8 mouse cellular contexts compared by ENCODE assay signal in the genomic region with DNA sequence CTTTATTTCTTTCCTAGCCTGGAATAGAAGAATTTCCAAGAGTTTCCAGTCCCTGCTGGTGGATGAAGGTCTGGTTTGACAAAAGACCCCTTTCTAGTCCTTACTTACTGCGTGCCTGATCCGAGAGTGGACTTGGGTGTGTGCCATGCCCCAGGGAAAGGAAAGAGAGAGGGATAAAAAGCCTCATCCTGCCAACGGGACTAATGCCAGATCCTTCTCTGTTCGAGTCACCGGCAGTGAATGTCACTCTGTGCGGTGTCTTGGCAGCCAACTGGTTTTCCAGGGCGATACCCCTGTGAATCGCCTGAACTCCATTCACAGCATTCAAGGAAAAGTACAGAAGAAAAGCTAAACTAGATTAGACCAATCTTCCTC. TPM values are rescaled to one million over a fixed set of nuclear protein-coding genes. Genes with fewer than 3 reads are reported as not detected.
A peak's percentile ranks its signal among the peaks of the same experiment; 100 is the strongest.
DNase-seq lines count a peak whose midpoint lies in the region; ATAC-seq and TF ChIP-seq lines count a peak whose summit lies in the region.

No protein-coding gene starts in this region.

- no peak for ATAC-seq in heart, embryonic 13.5 days (ENCODE audit: extremely low read depth, insufficient number of reproducible peaks, low FRiP score, low TSS enrichment)
- ATAC-seq in kidney, embryonic 15.5 days (replicated peaks; ENCODE audit: low FRiP score), result no peak
- ATAC-seq in liver, embryonic 13.5 days (ENCODE audit: low read depth), result no peak

- H3K4me3 ChIP-seq in heart, embryonic 10.5 days, result no peak overlapping the region
- H3K4me3 ChIP-seq in heart, embryonic 13.5 days, result peak overlapping the region; percentile 8
- H3K4me3 ChIP-seq in kidney, embryonic 15.5 days (replicated peaks), result peak overlapping the region; percentile 26
- H3K4me3 ChIP-seq in liver, embryonic 13.5 days (replicated peaks), result no peak overlapping the region
- H3K4me3 ChIP-seq in small intestine, adult 2 months (ENCODE audit: low read depth, low read length), result peak overlapping the region; percentile 33; the same call in 1 of the 2 replicates

- TF ChIP-seq CTCF in small intestine, adult 2 months (IDR thresholded peaks at IDR 0.05; ENCODE audit: extremely low read depth, insufficient read length, insufficient replicate concordance, low read depth, low read length), result no peak

- no peaks in the 10 kb centered on the region for H3K36me3 ChIP-seq in heart, embryonic 10.5 days
- no peaks in the 10 kb centered on the region for H3K36me3 ChIP-seq in heart, embryonic 13.5 days
- no peaks in the 10 kb centered on the region for H3K36me3 ChIP-seq in kidney, embryonic 15.5 days
- no peaks in the 10 kb centered on the region for H3K36me3 ChIP-seq in liver, embryonic 13.5 days
- no peaks in the 10 kb centered on the region for H3K36me3 ChIP-seq in small intestine, adult 2 months (ENCODE audit: control insufficient read depth, insufficient read depth, low read length)

- H3K4me2 ChIP-seq in heart, embryonic 13.5 days, result peak overlapping the region; percentile 57
- peak overlapping the region; percentile 55 for H3K4me2 ChIP-seq in kidney, embryonic 15.5 days
- H3K4me2 ChIP-seq in liver, embryonic 13.5 days, result peak overlapping the region; percentile 30; the same call in 1 of the 2 replicates

- no peaks in the 10 kb centered on the region for H3K27me3 ChIP-seq in heart, embryonic 10.5 days (ENCODE audit: insufficient read depth, poor library complexity, severe bottlenecking)
- peaks cover 10% of the 10 kb centered on the region for H3K27me3 ChIP-seq in heart, embryonic 13.5 days (replicated peaks)
- peaks cover 7% of the 10 kb centered on the region; the same call in 1 of the 2 replicates for H3K27me3 ChIP-seq in kidney, embryonic 15.5 days
- H3K27me3 ChIP-seq in liver, embryonic 13.5 days, result peaks cover 13% of the 10 kb centered on the region
- no peaks in the 10 kb centered on the region for H3K27me3 ChIP-seq in small intestine, adult 2 months (ENCODE audit: control insufficient read depth, insufficient read depth, low read length)

- peak; percentile 91 for DNase-seq in heart, adult 11 months
- no peak for DNase-seq in heart, embryonic 10.5 days (ENCODE audit: low spot score)
- peak; percentile 78 to 87 for DNase-seq in cerebellum, postnatal 25 days
- no peak for DNase-seq in liver, embryonic 13.5 days
- no peak for DNase-seq in spleen, postnatal 36 days (ENCODE audit: low spot score in 2 of 2)

- H3K4me1 ChIP-seq in heart, embryonic 10.5 days, result peaks cover 20% of the 10 kb centered on the region
- H3K4me1 ChIP-seq in heart, embryonic 13.5 days, result peaks cover 22% of the 10 kb centered on the region
- H3K4me1 ChIP-seq in kidney, embryonic 15.5 days, result peaks cover 24% of the 10 kb centered on the region
- H3K4me1 ChIP-seq in liver, embryonic 13.5 days (replicated peaks), result peaks cover 19% of the 10 kb centered on the region
- peaks cover 13% of the 10 kb centered on the region; the same call in 1 of the 2 replicates for H3K4me1 ChIP-seq in small intestine, adult 2 months (ENCODE audit: control insufficient read depth, insufficient read depth, insufficient read length, low read length)

- H3K27ac ChIP-seq in heart, embryonic 10.5 days, result no peak overlapping the region
- H3K27ac ChIP-seq in heart, embryonic 13.5 days (replicated peaks), result peak overlapping the region; percentile 53
- H3K27ac ChIP-seq in kidney, embryonic 15.5 days, result 0 out of 2 replicates have a peak overlapping the region, but pooled peaks have one; percentile 9
- no peak overlapping the region for H3K27ac ChIP-seq in liver, embryonic 13.5 days
- no peak overlapping the region for H3K27ac ChIP-seq in small intestine, adult 2 months (ENCODE audit: insufficient read depth, low read depth, low read length)

- peak overlapping the region; percentile 62; the same call in 1 of the 2 replicates for H3K9ac ChIP-seq in heart, embryonic 13.5 days
- H3K9ac ChIP-seq in kidney, embryonic 15.5 days, result no peak overlapping the region
- no peak overlapping the region for H3K9ac ChIP-seq in liver, embryonic 13.5 days

- 58% methylated on average over 8 of the region's 8 CpGs for WGBS in heart, embryonic 10.5 days
- 35% methylated on average over 8 of the region's 8 CpGs for WGBS in heart, embryonic 13.5 days
- WGBS in kidney, embryonic 15.5 days, result 32% methylated on average over 8 of the region's 8 CpGs
- WGBS in liver, embryonic 13.5 days (ENCODE audit: insufficient replicate concordance), result 47% methylated on average over 8 of the region's 8 CpGs
- 8% methylated on average over 8 of the region's 8 CpGs for WGBS in small intestine, adult 2 months

- H3K9me3 ChIP-seq in heart, embryonic 10.5 days, result no peaks in the 10 kb centered on the region
- H3K9me3 ChIP-seq in heart, embryonic 13.5 days, result no peaks in the 10 kb centered on the region
- H3K9me3 ChIP-seq in kidney, embryonic 15.5 days (replicated peaks), result no peaks in the 10 kb centered on the region
- H3K9me3 ChIP-seq in liver, embryonic 13.5 days (replicated peaks), result no peaks in the 10 kb centered on the region

- no peak for TF ChIP-seq POLR2A in small intestine, adult 2 months (IDR thresholded peaks at IDR 0.05; ENCODE audit: low read depth, low read length)

RNA-seq across cellular contexts. Expression of gene Hectd2, which starts 19.7 kb away (rescaled TPM):
- 6.7 and 11.4 TPM in 2 replicates for polyA plus RNA-seq in heart, embryonic 10.5 days (2016; fragmentation: Nextera tagmentation; extraction: Ambion mirVana)
- 6.0 and 6.1 TPM in 2 replicates for polyA plus RNA-seq in heart, embryonic 13.5 days (2015; fragmentation: Nextera tagmentation; extraction: Ambion mirVana)
- polyA plus RNA-seq in kidney, embryonic 15.5 days (2015; fragmentation: Nextera tagmentation; extraction: Ambion mirVana), result 2.2 and 2.9 TPM in 2 replicates
- polyA plus RNA-seq in liver, embryonic 13.5 days (2015; fragmentation: Nextera tagmentation; extraction: Ambion mirVana), result 0.35 and 0.46 TPM in 2 replicates
- polyA plus RNA-seq in small intestine, adult 2 months (2012; rRNA removed), result 0.11 and 0.22 TPM in 2 replicates

Comparison
In these comparisons a context has a peak if more than half of its experiments do, and no peak if none do; other contexts are left out.
1. DNase-seq: peak in heart, adult 11 months (single experiment) and cerebellum, postnatal 25 days (2 of 2); none in heart, embryonic 10.5 days (single experiment), liver, embryonic 13.5 days (single experiment) and spleen, postnatal 36 days (0 of 2).
2. H3K27ac ChIP-seq: peak in heart, embryonic 13.5 days (single experiment) and kidney, embryonic 15.5 days (single experiment); none in heart, embryonic 10.5 days (single experiment), liver, embryonic 13.5 days (single experiment) and small intestine, adult 2 months (single experiment).
3. H3K4me3 ChIP-seq: peak in heart, embryonic 13.5 days (single experiment), kidney, embryonic 15.5 days (single experiment) and small intestine, adult 2 months (single experiment); none in heart, embryonic 10.5 days (single experiment) and liver, embryonic 13.5 days (single experiment).
4. Peak in every context shown above with its lines, with median percentiles within 50 percentile points of each other: H3K4me2 ChIP-seq.